Mouse (Mus musculus): ENCODE results near the gene Xrn1. TPM values are rescaled to one million over a fixed set of nuclear protein-coding genes. Genes with fewer than 3 reads are reported as not detected.
"Not testable (repeated sequence)": the region's sequence is repeated elsewhere in the genome, so short reads cannot be mapped to it uniquely, and the experiment has no call there.

The Xrn1 gene
- polyA plus RNA-seq (2017; shearing (Covaris generic)): 10 to 100 TPM; 52.8 to 55.2 TPM

DNA sequence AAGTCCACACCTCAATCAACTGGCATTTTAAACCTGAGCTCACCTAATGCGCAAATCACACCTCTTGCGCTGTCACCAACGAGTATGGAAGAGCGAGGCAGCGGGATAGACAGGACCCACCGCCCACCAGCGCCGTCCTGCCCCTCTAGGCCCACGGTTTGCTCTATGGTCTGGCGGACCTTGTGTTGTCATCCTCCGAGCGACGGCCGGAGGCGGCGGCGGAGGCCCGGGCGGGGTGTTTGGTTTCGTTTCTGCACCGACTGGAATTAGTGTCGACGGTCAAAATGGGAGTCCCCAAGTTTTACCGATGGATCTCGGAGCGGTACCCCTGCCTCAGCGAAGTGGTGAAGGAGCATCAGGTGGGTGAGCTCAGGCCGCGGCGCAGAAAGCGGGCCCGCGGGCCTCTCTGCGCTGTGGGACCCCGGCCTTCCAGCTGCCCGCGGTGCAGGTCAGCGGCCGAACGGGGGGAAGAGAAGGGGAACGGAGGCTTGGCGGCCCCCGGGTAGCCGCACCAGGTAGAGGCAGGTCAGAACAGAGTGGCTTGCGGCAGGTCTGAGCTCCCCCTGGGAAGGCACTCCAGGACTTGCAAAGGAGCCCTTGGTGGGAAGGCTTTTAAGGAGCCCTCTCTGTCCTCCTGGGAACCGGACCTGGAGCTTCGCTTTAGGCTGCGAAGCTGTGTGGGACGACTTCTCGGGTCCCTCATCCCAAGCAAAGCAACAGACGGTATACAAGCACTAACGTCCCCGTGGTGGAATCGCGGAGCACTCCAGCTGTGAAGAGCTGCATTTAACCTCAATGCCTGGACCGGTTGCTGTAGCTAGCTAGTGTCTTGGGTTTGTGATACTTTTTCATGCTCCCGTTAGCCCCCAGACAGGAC lies at the start of gene Xrn1:
Xrn1 (plus strand) TSS at position 176 of the 877 bp plus-strand sequence.
- peak; percentile 92 for ATAC-seq

DNA sequence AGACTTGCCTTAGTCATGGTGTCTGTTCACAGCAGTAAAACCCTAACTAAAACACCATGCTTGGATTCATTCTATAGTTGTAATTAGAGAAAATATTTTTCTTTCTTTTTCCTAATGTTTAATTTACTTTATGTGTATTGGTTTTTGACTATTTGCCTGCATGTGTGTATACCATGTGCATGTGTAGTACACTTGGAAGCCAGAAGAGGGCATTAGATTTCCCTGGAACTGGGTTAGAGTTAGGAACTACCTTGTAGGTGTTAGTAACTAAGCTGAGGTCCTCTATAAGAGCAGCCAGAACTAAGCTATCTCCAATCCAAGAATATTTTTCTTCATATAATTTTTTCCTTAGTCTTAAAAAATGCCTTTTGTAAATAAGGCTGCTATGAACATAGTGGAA lies 21.7 kb upstream of the Xrn1 start:
- ATAC-seq: no peak

DNA sequence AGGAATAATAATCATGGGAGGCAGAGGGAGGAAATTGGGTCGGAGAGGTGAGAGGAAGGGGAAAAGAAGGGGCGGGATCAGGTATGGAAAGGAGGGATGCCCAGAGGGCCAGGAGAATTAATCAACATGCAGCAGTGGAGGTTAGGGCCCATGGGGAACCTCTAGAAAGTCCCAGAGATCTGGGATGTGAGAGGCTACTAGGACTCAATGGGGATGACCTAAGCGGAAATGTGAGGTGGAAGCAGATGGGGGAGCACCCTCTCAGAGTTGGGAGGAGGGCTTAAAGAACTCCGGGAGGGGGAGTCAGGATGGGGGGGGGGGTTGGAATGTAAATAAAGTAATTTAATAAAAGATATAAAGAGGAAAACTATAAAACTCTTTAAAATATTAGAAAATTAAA lies 902 bp upstream of the Xrn1 start:
- no peak for ATAC-seq

DNA sequence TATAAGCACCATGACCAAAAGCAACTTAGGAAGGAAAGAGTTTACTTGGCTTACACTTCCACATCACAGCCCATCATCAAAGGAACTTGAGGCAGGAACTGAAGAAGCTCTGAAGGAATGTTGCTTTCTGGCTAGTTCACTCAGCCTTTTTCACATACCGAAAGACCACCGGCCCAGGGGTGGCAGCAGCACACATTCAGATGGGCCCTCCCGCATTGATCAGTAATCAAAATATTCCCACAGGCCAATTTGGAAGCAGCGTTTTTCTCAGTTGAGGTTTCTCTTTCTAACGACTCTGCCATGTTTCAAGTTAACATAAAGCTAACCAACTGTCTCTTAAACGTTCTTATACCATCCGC lies 355 bp upstream of the Xrn1 start:
- ATAC-seq: peak; percentile 12

DNA sequence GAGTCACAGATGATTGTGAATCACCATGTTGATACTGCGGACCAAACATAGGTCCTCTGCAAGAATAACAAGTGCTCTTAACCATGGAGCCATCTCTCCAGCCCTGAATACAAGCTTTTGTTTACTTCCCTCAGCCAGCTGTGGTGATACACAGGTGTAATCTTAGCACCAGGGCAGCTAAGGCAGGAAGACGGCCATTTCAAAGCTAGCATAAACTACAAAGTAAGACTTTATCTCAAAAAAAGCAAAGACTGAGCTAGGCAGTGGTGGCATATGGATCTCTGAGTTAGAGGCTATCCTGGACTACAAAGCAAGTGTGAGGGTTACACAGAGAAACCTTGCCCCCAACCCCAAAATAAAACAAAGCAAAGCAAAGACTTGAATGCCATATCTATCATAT lies 3.1 kb downstream of the Xrn1 start:
- ATAC-seq: no peak

DNA sequence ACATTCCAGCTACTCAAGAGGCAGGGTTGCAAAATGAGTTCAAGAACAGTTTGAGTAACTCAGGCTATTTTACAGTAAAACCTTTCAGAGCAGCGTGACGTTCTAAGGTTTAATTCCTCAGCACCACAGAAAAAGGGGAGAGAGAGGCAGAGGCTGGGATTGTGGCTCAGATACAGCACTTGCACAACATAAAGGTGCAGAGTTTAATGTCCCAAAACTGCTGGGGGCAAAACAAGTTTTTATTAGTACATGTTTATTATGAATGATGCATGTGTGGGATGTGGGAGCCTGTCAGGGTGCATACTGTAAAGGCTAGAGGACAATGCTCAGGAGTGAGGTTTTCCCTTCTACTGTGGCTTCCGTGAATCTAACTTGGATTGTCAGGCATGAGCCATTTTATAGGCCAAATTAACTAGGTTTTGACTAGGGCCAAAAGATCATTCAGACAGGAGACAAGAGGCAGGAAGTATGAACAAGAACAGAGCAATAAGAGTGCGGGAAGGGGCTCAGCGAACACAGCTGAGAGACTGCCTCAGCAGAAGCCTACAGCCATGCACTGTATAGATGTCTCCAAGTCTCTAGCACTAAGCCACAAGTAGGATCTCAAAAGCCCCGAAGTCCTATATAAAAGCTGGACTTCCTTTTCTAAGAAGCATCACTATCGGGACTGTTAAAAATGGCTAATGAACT lies 3.6 kb downstream of the Xrn1 start:
- ATAC-seq: no peak

DNA sequence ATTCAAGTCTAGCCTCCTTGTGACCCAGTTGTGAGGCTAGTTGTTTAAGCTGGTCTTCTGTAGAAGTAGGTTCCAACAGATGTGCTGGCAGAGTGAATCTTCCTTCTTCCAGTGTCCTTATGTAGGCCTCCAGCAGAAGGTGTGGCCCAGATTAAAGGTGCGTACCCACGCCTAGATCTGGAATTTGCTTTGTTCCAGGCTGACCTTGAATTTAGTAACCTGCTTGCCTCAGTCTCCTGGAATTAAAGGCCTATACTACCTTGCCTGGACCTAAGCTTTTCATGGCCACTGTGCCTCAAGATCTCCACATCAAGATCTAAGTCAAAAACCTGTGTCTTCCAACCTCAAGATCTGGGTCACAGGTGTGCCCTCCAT lies 4.2 kb downstream of the Xrn1 start:
- ATAC-seq: not testable (repeated sequence)

DNA sequence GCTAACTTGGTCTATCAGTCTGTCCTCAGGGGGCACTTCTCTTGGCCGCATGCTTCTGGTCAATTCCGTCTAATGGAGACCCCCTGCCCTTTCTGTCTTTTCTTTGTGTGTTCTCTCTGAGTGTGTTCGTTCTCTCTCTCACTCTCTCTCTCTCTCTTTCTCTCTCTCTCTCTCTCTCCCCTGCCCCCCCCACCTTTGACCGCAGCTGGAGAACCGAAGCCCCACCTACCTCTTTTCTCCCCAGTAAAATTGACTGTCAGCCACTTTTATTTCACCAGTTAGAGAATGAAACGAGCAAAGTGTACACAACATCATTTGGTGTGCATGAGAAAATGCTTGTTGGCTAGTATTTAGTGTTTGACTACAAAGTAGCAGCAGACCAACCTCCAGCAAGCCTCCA lies 4.7 kb downstream of the Xrn1 start:
- no peak for ATAC-seq

DNA sequence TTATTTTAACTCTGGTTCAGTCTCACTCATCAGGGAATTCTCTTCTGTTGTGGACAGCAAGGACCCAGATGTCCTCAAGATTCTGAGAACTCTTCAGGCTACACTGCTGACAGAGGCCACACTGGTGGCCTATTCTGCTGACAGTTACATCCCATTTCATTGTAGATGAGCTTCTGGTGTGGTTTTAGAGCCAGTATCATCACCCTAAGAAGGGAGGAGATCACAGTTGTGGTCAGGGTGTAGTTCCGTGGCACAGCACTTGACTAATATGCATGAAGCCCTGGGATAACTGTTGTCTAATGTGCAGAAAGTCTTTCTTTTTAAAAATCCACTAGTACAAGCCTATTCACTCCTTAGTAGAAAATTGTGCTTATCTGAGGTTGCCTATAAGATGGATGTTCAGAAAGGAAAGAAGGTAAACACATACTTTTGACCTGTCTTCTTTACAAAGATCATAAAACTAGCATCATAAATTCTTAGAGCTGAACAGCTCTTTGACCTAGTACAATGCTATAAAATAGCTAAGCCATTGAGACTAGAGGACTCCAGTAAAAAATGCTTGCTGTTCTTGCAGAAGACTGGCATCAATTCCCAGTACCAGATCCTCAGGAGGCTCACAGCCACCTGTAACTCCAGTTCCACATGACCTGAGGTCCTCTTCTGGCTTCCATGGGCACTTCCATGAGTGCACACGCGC lies 5.3 kb downstream of the Xrn1 start:
- no peak for ATAC-seq

DNA sequence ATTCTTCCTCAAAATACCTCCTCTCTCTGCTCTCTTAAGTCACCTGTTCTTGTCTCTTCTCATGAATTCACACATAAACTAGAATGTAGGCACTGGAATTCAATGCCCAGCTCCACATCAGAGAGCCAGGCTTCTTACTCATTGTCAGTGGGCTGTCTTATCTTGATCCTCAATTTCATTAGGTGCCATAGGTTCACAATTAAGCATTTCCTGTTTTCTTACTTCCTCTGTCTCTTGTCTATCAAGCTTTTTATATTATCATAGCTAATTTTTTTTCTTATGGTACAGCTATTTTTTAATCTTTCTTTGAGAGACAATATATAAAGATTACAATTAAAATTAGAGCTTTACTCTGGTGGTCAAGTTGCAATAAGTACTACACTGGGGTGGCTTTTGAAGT lies 6.5 kb downstream of the Xrn1 start:
- ATAC-seq: no peak

DNA sequence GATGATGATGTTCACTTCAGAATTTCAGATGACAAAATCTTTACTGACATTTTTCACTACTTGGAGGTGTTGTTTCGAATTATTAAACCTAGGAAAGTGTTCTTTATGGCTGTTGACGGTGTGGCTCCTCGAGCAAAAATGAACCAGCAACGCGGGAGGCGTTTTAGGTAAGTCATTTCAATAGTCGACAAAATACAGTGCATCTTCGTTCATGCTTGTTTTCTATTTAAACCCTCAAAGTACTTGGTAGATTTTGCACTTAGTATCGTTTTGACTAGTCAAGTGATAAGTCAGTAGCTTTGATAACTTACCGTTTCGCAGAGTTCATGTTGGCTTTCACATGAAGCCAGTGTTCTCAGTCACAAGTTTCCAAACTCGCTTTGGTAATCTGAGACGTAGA lies 9.5 kb downstream of the Xrn1 start:
- ATAC-seq: peak; percentile 56

DNA sequence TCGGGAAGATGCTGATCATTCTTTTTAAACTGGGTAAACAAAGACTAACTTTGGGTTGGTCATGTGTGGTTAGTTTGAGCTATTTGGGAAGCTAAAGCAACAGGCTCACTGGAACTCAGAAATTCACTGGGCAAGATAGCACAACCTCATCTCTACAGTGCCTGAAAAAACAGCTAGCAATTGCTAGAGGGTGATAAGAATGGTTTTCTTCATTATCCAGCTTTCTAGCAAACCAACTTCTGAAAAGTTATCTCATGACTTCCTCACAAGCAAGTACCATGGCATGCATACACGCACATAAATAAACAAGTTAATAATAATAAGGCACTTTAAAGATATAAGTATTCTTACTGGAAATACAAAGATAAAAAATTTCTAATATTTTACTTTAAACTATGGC lies 23.7 kb downstream of the Xrn1 start:
- ATAC-seq: no peak

DNA sequence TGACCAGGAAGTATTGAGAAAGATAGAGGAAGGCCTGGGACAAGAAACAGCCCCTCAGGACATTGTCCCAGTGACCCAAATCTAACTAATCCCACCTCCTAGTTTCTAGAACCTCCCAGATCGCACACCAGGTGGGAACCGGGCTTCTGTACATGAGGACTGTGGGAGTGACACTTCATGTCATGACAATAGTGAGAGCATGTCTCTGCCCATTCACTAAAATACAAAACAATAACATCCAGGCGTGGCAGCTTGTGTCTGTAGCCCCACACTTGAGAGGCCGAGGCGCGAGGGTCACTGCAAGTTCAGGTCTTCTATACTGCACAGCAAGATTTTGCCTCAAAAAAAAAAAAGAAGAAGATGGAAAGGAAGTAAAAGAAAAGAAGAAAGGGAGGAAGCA lies 25.3 kb downstream of the Xrn1 start:
- no peak for ATAC-seq

DNA sequence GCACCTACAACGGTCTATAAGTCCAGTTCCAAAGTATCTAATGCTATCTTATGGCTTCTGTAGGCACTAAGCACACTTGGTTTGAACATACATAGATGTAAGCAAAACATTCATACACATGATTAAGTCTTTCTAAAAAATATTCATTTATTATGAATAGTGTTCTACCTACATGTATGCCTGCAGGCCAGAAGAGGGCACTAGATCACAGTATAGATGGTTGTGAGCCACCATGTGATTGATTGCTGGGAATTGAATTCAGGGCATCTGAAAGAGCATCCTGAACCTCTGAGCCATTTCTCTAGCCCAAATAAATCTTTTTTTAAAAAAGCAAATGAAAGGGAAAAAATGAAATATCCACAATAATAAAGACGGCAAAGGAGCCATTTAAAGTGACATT lies 37.7 kb downstream of the Xrn1 start:
- ATAC-seq: no peak

DNA sequence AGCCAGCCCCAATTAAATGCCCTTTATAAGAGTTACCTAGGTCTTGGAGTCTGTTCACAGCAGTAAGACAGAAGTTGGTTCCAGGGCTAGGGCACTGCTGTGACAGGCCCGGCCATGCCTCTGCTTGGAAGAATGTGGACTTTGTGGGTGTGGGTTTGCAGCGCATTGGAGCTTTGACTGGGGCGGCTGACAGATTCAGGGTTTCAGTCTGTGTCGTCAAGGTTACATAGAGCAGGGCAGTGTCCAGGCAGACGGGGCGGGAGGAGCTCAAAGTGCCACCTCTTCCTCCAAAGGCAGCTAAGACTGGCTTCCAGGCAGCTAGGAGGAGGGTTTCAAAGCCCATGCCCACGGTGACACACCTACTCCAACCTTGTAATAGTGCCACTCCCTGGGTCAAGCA lies 49.9 kb downstream of the Xrn1 start:
- no peak for ATAC-seq

DNA sequence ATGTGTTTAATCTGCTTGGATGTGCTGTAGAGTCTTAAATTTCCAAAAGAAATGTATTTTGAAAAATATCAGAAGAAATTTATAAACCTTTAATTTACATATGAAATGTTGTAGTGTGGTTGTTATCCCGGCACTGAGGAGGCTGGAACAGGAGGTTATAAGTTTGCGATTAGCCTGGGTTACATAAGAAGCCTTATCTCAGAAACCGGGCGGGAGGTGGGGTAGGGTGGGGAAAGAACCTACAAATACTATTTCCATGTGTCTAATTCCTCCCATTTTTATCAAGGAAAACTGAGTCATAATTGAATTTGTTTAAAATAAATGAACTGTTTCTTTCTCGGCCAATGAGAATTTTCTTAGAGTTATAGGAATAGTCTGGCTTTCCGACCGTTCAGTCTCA lies 56.1 kb downstream of the Xrn1 start:
- ATAC-seq: no peak

DNA sequence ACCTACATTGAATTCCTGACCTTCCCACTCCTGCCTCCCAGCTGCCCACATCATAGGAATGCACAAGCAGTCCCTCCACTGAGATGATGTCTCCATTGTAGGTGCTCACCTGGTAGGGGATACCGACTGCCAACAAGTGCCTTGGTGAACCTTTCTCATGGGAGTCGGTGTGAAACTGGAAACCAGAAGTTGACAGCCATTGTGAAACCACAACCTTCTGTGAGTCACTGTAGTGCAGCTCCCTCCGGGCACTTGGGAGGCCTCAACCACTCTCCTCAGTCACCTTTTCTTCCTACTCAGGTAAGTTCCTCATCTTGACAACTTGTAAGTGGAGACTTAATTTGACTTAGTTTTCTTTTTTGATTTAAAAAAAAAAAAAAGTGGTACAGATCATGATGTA lies 69.4 kb downstream of the Xrn1 start:
- no peak for ATAC-seq

DNA sequence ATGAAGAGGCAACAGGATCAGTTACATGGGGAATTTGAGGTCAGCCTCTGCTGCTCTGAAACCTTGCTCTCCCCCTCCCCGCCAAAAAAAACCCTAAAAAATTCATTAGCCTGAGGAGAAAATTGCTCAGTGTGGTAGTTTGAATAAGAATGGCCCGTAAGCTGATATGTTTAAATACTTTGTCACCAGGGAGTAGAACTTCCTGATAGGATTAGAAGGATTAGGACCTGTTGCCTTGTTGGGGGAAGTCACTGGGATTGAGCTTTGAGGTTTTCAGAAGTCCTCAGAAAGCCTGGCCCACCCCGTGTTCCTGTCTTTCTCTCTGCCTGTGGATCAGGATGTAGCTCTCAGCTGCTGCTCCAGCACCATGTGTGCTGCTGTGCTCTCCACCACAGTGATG lies 73.4 kb downstream of the Xrn1 start:
- ATAC-seq: no peak

DNA sequence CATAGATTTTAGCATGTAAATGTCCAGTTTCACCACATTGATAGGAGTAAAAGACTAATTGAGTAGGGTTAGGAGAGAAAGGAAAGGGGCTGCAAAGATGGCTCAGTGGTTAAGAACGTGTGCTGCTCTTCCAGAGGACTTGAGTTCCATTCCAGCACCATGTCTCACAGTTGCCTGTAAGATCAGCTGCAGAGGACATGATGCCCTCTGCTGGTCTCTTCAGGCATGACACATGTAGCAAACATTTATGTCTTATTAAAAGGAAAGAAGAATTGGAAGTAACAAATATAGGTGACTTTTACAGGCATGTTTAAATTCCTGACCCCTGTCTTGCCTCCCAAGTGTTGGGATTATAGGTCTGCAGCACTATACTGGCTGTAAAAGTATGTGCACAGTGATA lies 74.3 kb downstream of the Xrn1 start:
- peak; percentile 43 for ATAC-seq

DNA sequence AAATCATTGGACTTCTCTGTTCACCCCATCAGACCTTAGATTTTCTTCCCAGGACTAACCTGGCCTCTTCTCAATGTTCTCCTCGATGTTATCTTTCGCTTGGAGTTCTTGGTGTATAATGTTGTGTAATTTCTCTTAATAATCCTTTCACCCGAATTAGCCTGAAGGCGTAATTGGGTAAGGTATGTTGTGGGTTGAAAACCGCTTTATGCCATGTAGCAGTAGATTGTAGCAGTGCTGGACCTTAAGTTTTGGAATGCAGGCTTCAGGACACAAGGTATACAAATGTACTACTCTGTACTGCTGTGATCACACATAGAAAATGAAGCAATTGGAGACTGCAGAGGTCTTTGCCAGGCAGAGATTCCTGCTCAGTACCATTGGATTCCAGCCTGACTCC lies 75.3 kb downstream of the Xrn1 start:
- no peak for ATAC-seq

DNA sequence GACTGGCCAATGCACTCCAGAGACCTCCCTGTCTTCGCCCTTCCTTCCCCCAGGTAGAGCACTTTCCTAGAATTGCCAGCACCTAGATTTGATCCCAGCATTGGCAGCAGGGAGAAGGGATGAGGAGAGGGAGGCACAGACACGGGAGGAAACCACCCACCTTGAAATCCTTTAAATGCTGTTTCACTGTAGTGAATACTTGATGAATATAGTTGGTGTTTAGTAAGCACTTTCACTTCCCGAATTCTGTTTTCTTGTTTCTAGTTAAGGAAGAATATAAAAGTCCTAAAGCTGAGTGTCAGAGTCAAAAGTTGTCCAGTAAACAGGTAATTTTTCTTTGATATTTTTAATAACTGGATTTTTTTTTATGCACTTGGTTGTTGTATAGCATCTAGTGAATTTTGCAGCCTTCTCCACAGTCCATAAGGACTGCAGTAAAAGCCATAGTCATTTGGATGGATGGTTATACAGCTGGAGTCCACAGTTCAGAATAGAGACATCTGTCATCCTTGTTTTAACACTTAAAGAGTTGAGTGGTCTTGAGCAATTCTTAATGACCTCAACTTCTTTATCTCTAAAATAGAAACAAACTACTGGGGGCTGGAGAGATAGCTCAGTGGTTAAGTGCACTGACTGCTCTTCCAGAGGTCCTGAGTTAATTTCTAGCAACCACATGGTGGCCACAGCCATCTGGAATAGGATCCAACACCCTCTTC lies 81.0 kb downstream of the Xrn1 start:
- no peak for ATAC-seq

DNA sequence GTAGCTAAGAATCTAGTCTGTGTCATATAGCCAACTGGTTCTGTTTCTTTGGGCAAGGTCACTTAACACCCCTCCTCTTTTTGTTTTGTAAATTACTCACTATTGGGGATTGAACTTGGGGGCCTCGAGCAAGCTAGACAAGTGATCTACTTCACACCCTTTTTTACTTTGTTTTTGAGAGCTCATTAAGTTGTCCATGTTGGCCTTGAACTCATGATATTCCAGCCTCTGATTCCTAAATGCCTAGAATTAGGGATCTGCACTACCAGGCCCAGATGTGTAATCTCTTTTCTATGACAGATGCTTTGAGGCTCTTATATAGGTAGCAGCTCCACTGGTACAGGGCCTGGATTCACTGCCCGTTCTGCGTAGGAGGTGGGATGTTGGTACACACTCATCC lies 89.7 kb downstream of the Xrn1 start:
- ATAC-seq: no peak

DNA sequence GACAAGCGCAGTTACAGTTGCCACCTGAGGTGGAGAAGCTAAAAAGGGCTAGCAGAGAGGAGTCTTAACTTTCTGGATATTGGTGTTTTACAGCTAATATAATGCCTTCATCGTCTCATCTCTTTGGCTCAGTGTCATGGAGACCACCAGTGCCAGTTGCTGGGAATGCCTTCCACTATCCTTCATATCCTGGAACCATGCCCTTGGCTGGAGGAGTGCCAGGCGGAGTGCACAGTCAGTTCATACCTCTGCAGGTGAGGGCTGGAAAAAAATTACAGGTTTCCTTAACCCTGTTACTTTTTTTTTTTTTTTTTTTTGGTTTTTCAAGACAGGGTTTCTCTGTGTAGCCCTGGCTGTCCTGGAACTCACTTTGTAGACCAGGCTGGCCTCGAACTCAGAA lies 96.9 kb downstream of the Xrn1 start:
- ATAC-seq: no peak

All from CD4-positive, CD25-positive, alpha-beta regulatory T cell, adult 4 months (primary cell).